Mouse (Mus musculus): Measurements from ENCODE around the gene Gm13539.
"Not testable (repeated sequence)": the region's sequence is repeated elsewhere in the genome, so short reads cannot be mapped to it uniquely, and the experiment has no call there.

Gm13539 gene

GRCm38 (mm10) chr2:25781957-25782356, at the start of gene Gm13539:
TSS of gene Gm13539 (plus strand) at chr2:25782257.
- DNase-seq = no peak

DNA sequence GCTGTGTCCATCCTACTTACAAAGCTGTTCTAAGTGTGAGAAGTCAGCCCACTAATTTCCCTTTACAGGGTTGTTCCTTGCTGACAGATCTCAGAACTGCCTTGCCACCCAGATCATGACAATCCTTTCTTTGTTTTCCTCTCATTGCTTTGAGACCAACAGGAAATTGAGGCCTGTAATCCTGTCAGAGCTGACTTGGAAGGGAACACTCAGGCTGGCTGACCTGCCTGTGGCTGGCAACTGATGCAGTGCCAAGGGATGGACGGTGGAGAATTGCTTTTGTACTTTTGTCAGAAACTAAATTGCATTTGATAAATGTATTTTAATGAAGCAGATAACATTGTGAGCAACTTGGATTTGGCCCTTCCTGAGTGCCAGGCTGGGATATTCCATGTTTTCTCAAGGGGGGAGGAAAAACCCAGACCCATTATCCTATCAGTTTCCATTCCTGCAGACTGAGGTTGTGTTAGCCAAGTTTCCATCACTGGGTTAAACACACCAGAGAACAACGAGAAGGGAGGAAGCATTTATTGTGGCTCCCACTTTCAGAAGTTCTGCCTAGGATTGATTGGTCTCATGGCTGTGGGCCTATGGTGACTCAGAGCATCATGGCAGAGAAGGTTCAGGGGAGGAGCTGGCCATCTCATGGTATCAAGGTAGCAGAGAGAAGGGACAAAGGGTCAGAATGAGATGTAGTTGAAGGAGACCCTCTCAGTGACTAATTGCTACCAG, 48.7 kb upstream of the Gm13539 start:
- DNase-seq = no peak

GRCm38 (mm10) chr2:25736709-25737108, 45.3 kb upstream of the Gm13539 start, which contains the start of gene Obp2b:
TSS of gene Obp2b (plus strand) at chr2:25737009.
- DNase-seq = not testable (repeated sequence)

GRCm38 (mm10) chr2:25741671-25742070, 40.4 kb upstream of the Gm13539 start:
- no peak for DNase-seq

GRCm38 (mm10) chr2:25754201-25754600, 27.9 kb upstream of the Gm13539 start:
- DNase-seq = no peak

- DNase-seq = no peak
Observed at GRCm38 (mm10) chr2:25758064-25758625, 23.9 kb upstream of the Gm13539 start.

DNA sequence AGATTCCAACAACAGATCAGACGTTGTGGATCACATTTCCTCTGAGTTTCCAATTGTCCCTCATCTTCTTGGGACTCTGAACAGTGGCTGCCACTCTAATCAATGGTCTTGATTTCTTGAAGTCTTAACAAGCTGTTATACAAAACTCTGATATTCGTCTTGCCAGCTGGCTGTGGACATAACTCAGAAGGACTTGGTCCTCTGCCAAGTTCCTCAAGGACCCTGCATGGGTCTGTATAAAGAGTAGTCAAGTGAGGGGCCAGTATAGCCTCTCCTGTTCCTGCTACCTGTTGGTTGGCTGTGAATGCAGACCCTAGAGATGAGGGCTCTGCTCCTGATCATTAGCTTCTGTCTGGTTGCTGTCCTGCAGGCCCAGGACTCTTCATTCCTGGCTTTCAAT, 16.8 kb upstream of the Gm13539 start, which contains the start of gene Lcn3:
TSS of gene Lcn3 (plus strand) at position 301 of the 400 bp plus-strand sequence.
- DNase-seq = no peak

DNA sequence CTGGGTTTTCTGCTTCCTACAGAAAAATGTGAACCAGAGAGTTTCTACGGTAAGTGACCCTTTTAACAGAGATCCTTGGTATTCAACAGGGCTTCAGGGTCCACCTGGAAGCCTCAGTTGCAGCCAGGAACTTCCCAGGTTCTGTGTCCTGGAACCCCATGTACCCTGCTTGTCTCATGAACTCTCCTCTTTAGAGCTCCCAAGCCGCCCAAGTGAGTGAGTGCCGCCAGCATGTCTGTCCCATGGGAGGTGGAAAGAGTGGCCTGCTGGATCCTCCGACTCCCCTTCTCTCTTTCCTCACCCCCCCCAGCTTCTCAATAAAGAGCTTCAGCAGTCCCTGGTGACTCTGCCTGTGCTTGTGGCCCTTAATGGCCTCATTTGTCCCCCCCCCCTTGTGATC, 14.3 kb upstream of the Gm13539 start:
- DNase-seq = no peak

- no peak for DNase-seq
Observed at GRCm38 (mm10) chr2:25773507-25773906, 8.6 kb upstream of the Gm13539 start.

- no peak for DNase-seq
Observed at GRCm38 (mm10) chr2:25774640-25775039, 7.4 kb upstream of the Gm13539 start.

DNA sequence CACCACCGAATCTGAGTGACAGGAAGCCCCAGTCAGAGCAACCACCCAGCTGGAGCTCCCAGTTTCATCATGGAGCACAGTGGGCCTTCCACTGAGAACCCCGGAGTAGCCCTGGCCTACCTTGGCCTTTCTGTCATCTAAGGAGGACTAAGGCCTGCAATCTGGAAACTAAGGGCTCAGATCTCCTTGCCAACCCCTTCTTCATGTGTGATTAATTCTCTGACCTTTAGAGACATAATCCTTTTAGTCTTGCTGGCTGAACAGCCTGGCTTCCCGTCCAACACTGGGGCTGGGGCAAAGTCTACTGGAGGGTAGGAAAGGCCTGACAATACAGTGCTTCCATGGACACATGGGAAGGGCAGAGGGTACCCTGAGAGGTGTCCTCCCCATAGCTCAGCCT, 6.1 kb upstream of the Gm13539 start:
- no peak for DNase-seq

GRCm38 (mm10) chr2:25776717-25777116, 5.3 kb upstream of the Gm13539 start, which contains the start of gene Lcn11:
TSS of gene Lcn11 (plus strand) at chr2:25777017.
- no peak for DNase-seq

DNA sequence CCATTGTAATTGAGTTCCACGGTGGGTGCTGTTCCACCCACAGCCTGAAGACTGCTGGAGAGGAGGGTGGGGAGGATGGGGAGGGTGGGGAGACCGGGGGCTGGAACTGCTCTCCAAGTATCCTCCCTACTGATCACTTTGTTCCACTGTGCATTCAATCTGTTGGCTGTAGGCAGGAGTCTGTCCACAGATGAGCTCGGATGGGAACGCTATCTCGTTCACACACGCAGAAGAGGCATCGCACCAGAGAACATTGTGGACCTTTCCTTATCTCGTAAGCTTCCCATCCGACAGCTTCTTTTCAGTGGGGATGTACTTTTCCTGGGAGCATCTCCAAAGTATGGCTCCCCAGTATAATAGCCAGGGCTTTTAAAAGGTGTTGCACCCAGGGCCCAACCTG, 3.0 kb upstream of the Gm13539 start:
- DNase-seq = no peak

DNA sequence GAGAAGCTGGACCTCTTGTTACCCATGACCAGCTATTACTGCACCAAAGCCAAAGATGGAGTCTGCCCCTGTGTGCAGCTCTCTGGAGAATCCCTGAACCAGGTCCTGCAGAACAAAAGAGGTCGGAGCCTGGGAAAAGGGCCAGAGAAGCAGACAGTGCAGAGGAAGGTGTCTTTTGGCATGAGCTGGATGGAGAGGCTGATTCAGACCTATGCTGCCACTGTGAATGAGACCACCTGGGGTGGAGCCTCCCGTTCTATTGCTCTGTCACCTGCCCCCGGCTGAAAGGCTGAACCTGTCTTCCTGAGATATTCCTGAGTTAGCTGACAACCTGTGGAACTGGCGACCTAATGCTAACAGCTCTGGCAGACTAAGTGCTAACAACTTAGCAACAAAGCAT, 1.1 kb upstream of the Gm13539 start:
- no peak for DNase-seq

- DNase-seq = no peak
Observed at GRCm38 (mm10) chr2:25785573-25786322, 3.7 kb downstream of the Gm13539 start.

- no peak for DNase-seq
Observed at GRCm38 (mm10) chr2:25789092-25789491, 7.0 kb downstream of the Gm13539 start.

GRCm38 (mm10) chr2:25797635-25798034, 15.6 kb downstream of the Gm13539 start:
- no peak for DNase-seq

- no peak for DNase-seq
Observed at GRCm38 (mm10) chr2:25798065-25798464, 16.0 kb downstream of the Gm13539 start.

DNA sequence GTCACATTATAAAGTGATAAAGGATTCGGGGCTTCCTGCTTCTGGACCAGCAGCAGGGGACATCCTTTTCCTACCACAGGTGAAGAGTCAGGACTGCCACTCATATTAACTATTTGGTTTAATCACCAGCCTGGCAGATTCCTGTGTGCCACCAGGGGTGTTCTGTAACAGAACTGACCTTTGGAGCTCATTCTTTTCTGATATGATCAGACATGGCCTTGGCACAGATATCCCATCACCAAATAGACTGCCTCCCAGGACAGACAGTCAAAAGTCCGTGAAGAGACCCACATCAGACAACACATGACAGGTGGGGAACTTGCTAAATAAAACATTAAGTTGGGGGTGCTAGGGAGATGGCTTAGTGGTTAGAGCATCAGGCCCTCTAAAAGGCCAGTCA, 29.7 kb downstream of the Gm13539 start:
- DNase-seq = no peak

DNA sequence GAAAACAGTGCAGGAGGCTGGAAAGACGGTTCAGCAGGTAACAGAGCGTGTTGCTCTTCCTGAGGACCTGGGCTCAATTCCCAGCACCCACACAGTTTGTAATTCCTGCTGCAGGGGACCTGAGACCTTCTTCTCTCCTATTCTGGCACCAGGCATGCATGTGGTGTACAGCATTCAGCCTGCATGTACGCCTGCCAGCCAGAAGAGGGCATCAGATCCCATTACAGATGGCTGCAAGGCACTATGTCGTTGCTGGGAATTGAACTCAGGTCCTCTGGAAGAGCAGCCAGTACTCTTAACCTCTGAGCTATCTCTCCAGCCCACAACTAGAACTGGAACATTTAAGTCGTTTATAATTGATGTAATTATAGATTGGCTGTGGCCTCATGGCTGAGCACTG, 31.3 kb downstream of the Gm13539 start:
- DNase-seq = no peak

GRCm38 (mm10) chr2:25815748-25816147, 33.7 kb downstream of the Gm13539 start, which contains the start of gene Glt6d1:
TSS of gene Glt6d1 (minus strand) at chr2:25815848.
- DNase-seq = not testable (repeated sequence)

GRCm38 (mm10) chr2:25822806-25823205, 40.7 kb downstream of the Gm13539 start, which contains the start of gene Lcn9:
TSS of gene Lcn9 (plus strand) at chr2:25823153.
- no peak for DNase-seq

DNA sequence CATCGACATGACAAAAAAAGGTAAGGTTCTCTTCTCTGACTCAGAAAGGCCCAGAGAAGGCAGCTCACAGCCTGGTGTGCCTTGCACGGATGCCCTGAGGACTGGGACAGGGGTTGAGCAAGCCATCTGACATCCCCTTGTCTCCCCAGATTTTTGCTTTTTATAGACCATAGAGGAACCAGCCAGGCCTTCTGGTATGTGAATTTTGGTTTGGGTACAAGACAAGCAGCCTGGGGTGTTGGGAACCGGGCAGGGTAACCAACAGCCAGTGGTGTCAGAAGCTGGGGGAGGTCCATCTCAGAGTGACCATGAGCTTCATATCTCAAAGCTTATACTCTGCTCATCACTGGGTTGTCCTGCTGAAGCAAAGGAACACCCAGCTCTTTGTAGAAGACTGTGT, 42.7 kb downstream of the Gm13539 start:
- no peak for DNase-seq

Data from right cerebral cortex, postnatal 25 days (tissue).